Mouse (Mus musculus) lung, adult 2 months (tissue): ENCODE data around the gene Sptan1. TPM values are rescaled to one million over a fixed set of nuclear protein-coding genes. Genes with fewer than 3 reads are reported as not detected.
A peak's percentile ranks its signal among the peaks of the same experiment; 100 is the strongest.

Experiments used
- DNase-seq: peaks from one replicate; pipeline ENCODE4 v3.0.0; 2022
- H3K4me1 ChIP-seq: fragments of 200-500 bp; 2 replicates; pipeline ENCODE4 v1.6.1; 2011; ENCODE audit warnings: low read length; ENCODE audit not compliant: control insufficient read depth, insufficient read depth
- H3K4me3 ChIP-seq: fragments of 200-500 bp; replicated peaks from 2 replicates; pipeline ENCODE3; 2011; ENCODE audit warnings: low read depth, mild to moderate bottlenecking, control low read depth, low read length; ENCODE audit errors: extremely low read depth
- CTCF ChIP-seq: fragments of 200-500 bp; IDR thresholded peaks from 2 replicates; pipeline ENCODE4 v1.5.1; 2011; ENCODE audit warnings: mild to moderate bottlenecking, low read length, control low read depth; ENCODE audit not compliant: insufficient read depth
- POLR2A ChIP-seq: fragments of 200-500 bp; IDR thresholded peaks from 2 replicates; pipeline ENCODE4 v1.6.1; 2011; ENCODE audit warnings: low read depth, mild to moderate bottlenecking, control low read depth, low read length, borderline replicate concordance; ENCODE audit errors: extremely low read depth
- WGBS: fragments of 180-500 bp; shearing (Covaris S2); methylation state at CpG from one replicate; pipeline ENCODE4 v1.1.7; 2018; 5-methylcytosine and 5-hydroxymethylcytosine counted together
- polyA plus RNA-seq: library from polyadenylated mRNA; depleted of rRNA; stranded (reverse); fragments of >200 nt; gene quantifications from 2 replicates; pipeline ENCODE4 v1.2.3, GENCODE M21; 2012

The Sptan1 gene
- polyA plus RNA-seq, 1 experiment = 313 TPM

- WGBS = 94% methylated on average over 1 of the region's 1 CpGs
- DNase-seq = no peak
- TF ChIP-seq CTCF (no peak), POLR2A (no peak)
- Histone ChIP-seq H3K4me1 (peaks cover 7% of the 10 kb centered on the region; the same call in 1 of the 2 replicates), H3K4me3 (no peak overlapping the region)
Measured at GRCm38 (mm10) chr2:29980661-29981060, 15.3 kb downstream of the Sptan1 start.

GRCm38 (mm10) chr2:29991962-29992361 is 26.6 kb downstream of the Sptan1 start:
- no peak for DNase-seq
- no peak for TF ChIP-seq POLR2A
- TF ChIP-seq CTCF = no peak
- H3K4me1 ChIP-seq = no peaks in the 10 kb centered on the region
- WGBS = 42% methylated on average over 2 of the region's 2 CpGs
- H3K4me3 ChIP-seq = no peak overlapping the region

GRCm38 (mm10) chr2:30009101-30009500 is 43.7 kb downstream of the Sptan1 start:
- no peak for DNase-seq
- WGBS = 41% methylated on average over 1 of the region's 1 CpGs
- no peak for TF ChIP-seq POLR2A
- TF ChIP-seq CTCF = no peak
- Histone ChIP-seq H3K4me1 (no peaks in the 10 kb centered on the region), H3K4me3 (no peak overlapping the region)

- no peaks in the 10 kb centered on the region for H3K4me1 ChIP-seq
- peak; percentile 45 for DNase-seq
- WGBS = 49% methylated on average over 8 of the region's 8 CpGs
- no peak overlapping the region for H3K4me3 ChIP-seq
- TF ChIP-seq POLR2A (no peak), CTCF (no peak)
Measured at GRCm38 (mm10) chr2:30010840-30011281, 45.5 kb downstream of the Sptan1 start.

GRCm38 (mm10) chr2:30014326-30014966 is 49.1 kb downstream of the Sptan1 start:
- Histone ChIP-seq H3K4me1 (no peaks in the 10 kb centered on the region), H3K4me3 (no peak overlapping the region)
- DNase-seq = peak; percentile 63
- TF ChIP-seq CTCF (no peak), POLR2A (no peak)
- 47% methylated on average over 11 of the region's 11 CpGs for whole genome bisulfite sequencing

- DNase-seq = no peak
- Histone ChIP-seq H3K4me1 (no peaks in the 10 kb centered on the region), H3K4me3 (no peak overlapping the region)
- WGBS = 61% methylated on average over 4 of the region's 4 CpGs
- TF ChIP-seq CTCF (no peak), POLR2A (no peak)
Measured at GRCm38 (mm10) chr2:30025454-30025853, 60.1 kb downstream of the Sptan1 start.

- H3K4me3 ChIP-seq = no peak overlapping the region
- WGBS = 87% methylated on average over 5 of the region's 5 CpGs
- no peaks in the 10 kb centered on the region for H3K4me1 ChIP-seq
- no peak for DNase-seq
- TF ChIP-seq POLR2A (no peak), CTCF (no peak)
Measured at GRCm38 (mm10) chr2:30026997-30027396, 61.6 kb downstream of the Sptan1 start.

GRCm38 (mm10) chr2:30032244-30032846 is 67.0 kb downstream of the Sptan1 start:
- Histone ChIP-seq H3K4me1 (no peaks in the 10 kb centered on the region), H3K4me3 (no peak overlapping the region)
- no peak for DNase-seq
- 58% methylated on average over 11 of the region's 11 CpGs for WGBS
- TF ChIP-seq POLR2A (no peak), CTCF (no peak)

- no peak for TF ChIP-seq CTCF
- TF ChIP-seq POLR2A = no peak
- 62% methylated on average over 6 of the region's 6 CpGs for WGBS
- no peaks in the 10 kb centered on the region for H3K4me1 ChIP-seq
- no peak for DNase-seq
- H3K4me3 ChIP-seq = no peak overlapping the region
Measured at GRCm38 (mm10) chr2:30032957-30033356, 67.6 kb downstream of the Sptan1 start.

GRCm38 (mm10) chr2:30037762-30038161 is 72.4 kb downstream of the Sptan1 start:
- DNase-seq = no peak
- WGBS = 82% methylated on average over 2 of the region's 2 CpGs
- Histone ChIP-seq H3K4me3 (no peak overlapping the region), H3K4me1 (no peaks in the 10 kb centered on the region)
- TF ChIP-seq CTCF (no peak), POLR2A (no peak)
